Comparison of ENCODE assay signal across 9 mouse cellular contexts in the genomic region with DNA sequence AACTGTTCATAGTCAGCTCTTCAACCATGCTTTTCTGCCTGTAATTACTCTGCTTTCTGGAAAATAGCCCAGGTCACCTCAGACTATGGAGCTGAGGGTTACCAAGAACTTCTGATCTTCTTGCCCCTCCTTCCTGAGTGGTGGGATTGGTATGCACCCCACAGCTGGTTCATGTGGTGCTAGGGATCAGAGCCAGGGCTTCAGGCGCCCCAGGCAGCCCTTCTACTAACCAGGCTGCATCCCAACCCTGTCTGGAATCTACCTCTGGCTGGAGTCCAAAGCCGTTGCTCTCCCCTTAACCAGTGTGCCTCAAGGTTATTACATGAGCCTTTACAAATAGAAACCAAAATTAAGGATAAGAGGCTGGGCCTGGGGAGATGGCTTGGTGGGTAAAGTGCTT.
DNase-seq lines count a peak whose midpoint lies in the region; ATAC-seq and TF ChIP-seq lines count a peak whose summit lies in the region.
"Had no signal": no experiment of that assay in that cellular context is flagged by ENCODE, and none has a peak within 500 bp of the region (broad histone marks: within the 10 kb centered on the region; RNA-seq: fewer than 3 reads in every experiment).

No protein-coding gene starts in this region.

- ATAC-seq in intestine, embryonic 16.5 days: peak; percentile 63; the same call in 1 of the 2 replicates
- ATAC-seq in midbrain, postnatal 0 days (ENCODE audit: low FRiP score): no peak

- no peak overlapping the region for H3K9ac ChIP-seq in intestine, embryonic 16.5 days (ENCODE audit: low read depth, low read length)
- H3K9ac ChIP-seq in midbrain, postnatal 0 days (replicated peaks; ENCODE audit: low read length, poor library complexity, severe bottlenecking): no peak overlapping the region
- H3K9ac ChIP-seq: liver, embryonic 15.5 days had no signal

- no peaks in the 10 kb centered on the region for H3K27me3 ChIP-seq in intestine, embryonic 16.5 days (replicated peaks; ENCODE audit: control insufficient read depth, insufficient read depth, low read length)
- no peaks in the 10 kb centered on the region for H3K27me3 ChIP-seq in midbrain, postnatal 0 days (ENCODE audit: insufficient read depth, low read length)
- H3K27me3 ChIP-seq: liver, embryonic 15.5 days had no signal

- WGBS in intestine, embryonic 16.5 days: 52% methylated on average over 2 of the region's 2 CpGs
- WGBS in midbrain, postnatal 0 days: 63% methylated on average over 2 of the region's 2 CpGs

- H3K4me2 ChIP-seq in intestine, embryonic 16.5 days (ENCODE audit: low read depth, low read length): no peak overlapping the region
- H3K4me2 ChIP-seq in midbrain, postnatal 0 days (ENCODE audit: low read depth, low read length, poor library complexity, severe bottlenecking): no peak overlapping the region
- H3K4me2 ChIP-seq: liver, embryonic 15.5 days had no signal

- no peak overlapping the region for H3K4me3 ChIP-seq in intestine, embryonic 16.5 days (ENCODE audit: low read length)
- H3K4me3 ChIP-seq in midbrain, postnatal 0 days (ENCODE audit: low read depth, low read length): no peak overlapping the region
- H3K4me3 ChIP-seq: liver, embryonic 15.5 days had no signal

- H3K27ac ChIP-seq in intestine, embryonic 16.5 days (ENCODE audit: low read length): peak overlapping the region; percentile 31; the same call in 1 of the 2 replicates
- H3K27ac ChIP-seq in midbrain, postnatal 0 days (ENCODE audit: low read depth, low read length): no peak overlapping the region
- H3K27ac ChIP-seq: liver, embryonic 15.5 days had no signal

- H3K4me1 ChIP-seq in intestine, embryonic 16.5 days (ENCODE audit: control insufficient read depth, insufficient read depth, low read length): peaks cover 4% of the 10 kb centered on the region; the same call in 1 of the 2 replicates
- no peaks in the 10 kb centered on the region for H3K4me1 ChIP-seq in midbrain, postnatal 0 days (ENCODE audit: insufficient read depth, low read length)
- H3K4me1 ChIP-seq: liver, embryonic 15.5 days had no signal

- H3K9me3 ChIP-seq in intestine, embryonic 16.5 days (ENCODE audit: control insufficient read depth, low read length): no peaks in the 10 kb centered on the region
- H3K9me3 ChIP-seq in midbrain, postnatal 0 days (ENCODE audit: low read length): no peaks in the 10 kb centered on the region
- H3K9me3 ChIP-seq: liver, embryonic 15.5 days had no signal

- TF ChIP-seq CTCF in midbrain, postnatal 0 days (IDR thresholded peaks at IDR 0.05): no peak

- DNase-seq in adrenal gland, adult (ENCODE audit: inconsistent age in 2 of 2, low spot score in 1 of 2): peak; percentile 20 to 74
- DNase-seq in adrenal gland, adult 18-20 months (ENCODE audit: low spot score in 2 of 2): no peak
- peak; percentile 59 for DNase-seq in urinary bladder, postnatal 14 days (ENCODE audit: low spot score)
- no peak for DNase-seq in urinary bladder, adult 18-20 months (ENCODE audit: low spot score in 2 of 2)
- peak; percentile 30 for DNase-seq in midbrain, postnatal 0 days (ENCODE audit: low spot score)
- DNase-seq in left cerebral cortex, adult 18-20 months (ENCODE audit: low spot score in 2 of 2): no peak
- no peak for DNase-seq in embryo, embryonic 9.5 days (ENCODE audit: extremely low spot score)

- H3K36me3 ChIP-seq in intestine, embryonic 16.5 days (ENCODE audit: control insufficient read depth, insufficient read depth, low read length): no peaks in the 10 kb centered on the region
- H3K36me3 ChIP-seq in midbrain, postnatal 0 days (ENCODE audit: insufficient read depth, low read length): no peaks in the 10 kb centered on the region
- H3K36me3 ChIP-seq: liver, embryonic 15.5 days had no signal

Comparison
In these comparisons a context has a peak if more than half of its experiments do, and no peak if none do; other contexts are left out.
1. DNase-seq: peak in adrenal gland, adult (2 of 2), urinary bladder, postnatal 14 days (single experiment) and midbrain, postnatal 0 days (single experiment); none in adrenal gland, adult 18-20 months (0 of 2), urinary bladder, adult 18-20 months (0 of 2), left cerebral cortex, adult 18-20 months (0 of 2) and embryo, embryonic 9.5 days (single experiment).